Mouse (Mus musculus) Muller cell, postnatal 12 days (primary cell): ENCODE data around the gene Sema4b.

Experiments
- DNase-seq: peaks from one replicate; pipeline ENCODE4 v3.0.0-alpha.2; 2015; ENCODE audit errors: inconsistent ontology term

Sema4b gene

GRCm38 (mm10) chr7:80177438-80177837, 9.2 kb upstream of the Sema4b start:
- DNase-seq, result no peak

GRCm38 (mm10) chr7:80178037-80178729, 8.5 kb upstream of the Sema4b start:
- DNase-seq, result no peak

GRCm38 (mm10) chr7:80179327-80179726, 7.3 kb upstream of the Sema4b start:
- no peak for DNase-seq

DNA sequence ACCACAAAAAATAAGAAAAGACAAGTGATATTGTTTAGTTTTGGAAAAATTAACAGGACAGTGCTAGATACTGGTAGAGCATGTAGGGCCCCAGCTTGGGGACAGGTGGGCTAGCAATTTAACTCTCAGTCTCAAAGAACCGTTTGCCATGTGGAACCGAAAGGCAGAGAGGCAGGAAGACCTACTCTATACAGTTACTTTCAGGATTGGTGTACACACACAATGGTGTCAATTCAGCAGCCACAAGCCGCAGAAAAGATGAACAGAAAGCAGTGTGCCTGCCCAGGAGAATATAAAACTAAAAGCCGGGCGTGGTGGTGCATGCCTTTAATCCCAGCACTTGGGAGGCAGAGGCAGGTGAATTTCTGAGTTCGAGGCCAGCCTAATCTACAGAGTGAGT, 6.9 kb upstream of the Sema4b start:
- DNase-seq, result no peak

DNA sequence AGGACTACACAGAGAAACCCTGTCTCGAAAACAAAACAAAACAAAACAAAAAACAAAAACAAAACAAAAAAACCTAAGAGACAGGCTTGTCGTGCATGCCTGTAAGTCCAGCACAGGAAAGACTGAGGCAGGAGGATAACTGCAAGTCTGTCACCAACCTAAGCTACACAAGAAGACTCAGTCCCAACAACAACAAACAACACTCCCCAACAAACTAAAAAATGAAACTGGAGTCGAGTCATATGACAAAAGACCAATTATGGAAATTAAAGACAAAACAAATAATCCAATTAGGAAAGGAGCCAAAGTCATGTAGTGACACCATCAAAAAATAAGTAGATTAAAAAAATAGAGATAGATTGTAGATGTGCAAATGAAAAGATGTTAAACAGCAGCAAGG, 6.4 kb upstream of the Sema4b start:
- DNase-seq, result no peak

GRCm38 (mm10) chr7:80181078-80181477, 5.6 kb upstream of the Sema4b start:
- DNase-seq, result no peak

GRCm38 (mm10) chr7:80182139-80182538, 4.5 kb upstream of the Sema4b start:
- DNase-seq, result no peak

GRCm38 (mm10) chr7:80183466-80183865, 3.2 kb upstream of the Sema4b start:
- no peak for DNase-seq

- no peak for DNase-seq
Measured at GRCm38 (mm10) chr7:80183969-80184368, 2.7 kb upstream of the Sema4b start.

GRCm38 (mm10) chr7:80184551-80184950, 2.1 kb upstream of the Sema4b start:
- no peak for DNase-seq

GRCm38 (mm10) chr7:80184968-80185367, 1.7 kb upstream of the Sema4b start:
- DNase-seq, result no peak

- peak; percentile 59 for DNase-seq
Measured at GRCm38 (mm10) chr7:80186021-80186420, 620 bp upstream of the Sema4b start.

- DNase-seq, result no peak
Measured at GRCm38 (mm10) chr7:80187501-80187900, 860 bp downstream of the Sema4b start.

DNA sequence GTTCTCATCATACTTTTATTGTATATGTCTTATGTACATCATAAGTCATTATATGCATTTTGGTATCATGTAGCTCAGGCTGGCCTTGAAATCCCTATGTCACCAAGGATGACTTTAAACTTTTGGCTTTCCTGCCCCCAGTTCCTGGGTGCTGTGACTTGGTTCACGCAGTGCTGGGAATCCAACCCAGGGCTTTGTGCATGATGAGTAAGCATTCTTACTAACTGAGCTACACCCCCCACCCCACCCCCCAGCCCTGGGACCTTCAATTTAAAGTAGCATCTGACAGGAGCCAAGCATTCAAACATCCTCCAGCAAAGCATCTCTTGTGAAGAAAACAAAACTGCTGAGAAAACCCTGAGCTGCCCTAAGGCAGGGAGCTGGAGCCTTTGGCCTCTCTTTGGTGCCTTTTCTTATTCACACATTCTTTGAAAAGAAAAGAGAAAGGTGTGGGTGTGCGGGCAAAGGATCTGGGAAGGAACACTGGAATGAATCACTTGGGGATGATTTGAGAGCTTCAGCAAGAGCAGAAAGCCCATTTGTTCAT, 2.0 kb downstream of the Sema4b start:
- DNase-seq, result peak; percentile 45

DNA sequence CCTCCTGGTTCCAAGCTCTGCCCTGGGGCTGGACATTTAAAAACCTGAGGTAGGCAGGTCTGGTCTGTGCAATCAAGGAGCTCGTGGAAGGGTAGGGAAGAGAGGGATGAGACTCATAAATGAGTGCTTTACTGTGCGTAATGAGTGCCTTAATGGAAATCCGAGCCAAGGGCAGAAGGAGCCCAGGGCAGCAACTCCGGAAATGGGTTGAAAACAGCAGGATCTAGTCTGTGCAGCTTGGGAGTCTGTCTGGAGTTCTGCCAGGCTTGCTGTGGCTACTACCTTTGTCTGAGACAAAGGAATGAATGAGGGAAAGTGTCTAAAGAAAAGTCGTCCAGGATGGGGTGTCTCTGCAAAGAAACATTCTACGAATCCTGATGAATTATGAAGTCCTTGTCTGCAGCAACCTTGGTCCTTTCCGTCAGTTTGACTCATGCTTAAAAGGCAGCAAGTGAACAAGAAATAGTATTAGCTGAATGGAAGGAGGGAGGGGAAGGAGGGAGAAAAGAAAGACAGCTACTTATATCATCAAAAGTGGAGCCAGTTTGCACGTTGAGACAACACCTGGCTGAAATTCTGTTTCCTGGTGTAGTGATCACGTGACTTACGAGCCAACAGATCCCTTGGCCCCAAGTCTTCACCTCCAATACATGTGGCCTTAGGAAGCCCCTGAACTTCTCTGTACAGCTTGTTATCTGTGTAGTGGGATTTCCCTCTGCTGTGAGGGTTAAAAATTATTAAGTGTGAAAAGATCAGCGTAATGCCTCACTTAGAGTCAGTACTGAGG, 2.7 kb downstream of the Sema4b start:
- peak; percentile 48 for DNase-seq

DNA sequence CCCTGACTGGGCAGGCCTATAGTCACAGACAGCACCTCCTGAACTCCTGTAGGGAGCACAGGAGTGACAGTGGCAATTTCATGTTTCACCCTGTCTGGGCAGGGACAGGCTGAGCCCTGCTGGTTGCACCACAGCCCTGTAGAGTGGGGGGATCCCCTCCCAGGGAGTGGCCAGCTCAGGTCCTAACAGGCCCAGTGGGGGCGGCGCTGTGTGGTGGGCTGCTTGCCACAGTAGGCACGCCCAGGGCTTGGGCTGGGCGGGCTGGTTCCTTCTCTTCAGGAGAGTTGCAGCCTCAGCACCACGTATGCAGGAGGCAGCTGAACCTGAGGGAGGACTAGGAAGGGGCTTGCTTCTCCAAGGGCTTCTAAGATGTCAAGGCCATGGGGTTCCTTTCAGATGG, 4.8 kb downstream of the Sema4b start:
- DNase-seq, result no peak

DNA sequence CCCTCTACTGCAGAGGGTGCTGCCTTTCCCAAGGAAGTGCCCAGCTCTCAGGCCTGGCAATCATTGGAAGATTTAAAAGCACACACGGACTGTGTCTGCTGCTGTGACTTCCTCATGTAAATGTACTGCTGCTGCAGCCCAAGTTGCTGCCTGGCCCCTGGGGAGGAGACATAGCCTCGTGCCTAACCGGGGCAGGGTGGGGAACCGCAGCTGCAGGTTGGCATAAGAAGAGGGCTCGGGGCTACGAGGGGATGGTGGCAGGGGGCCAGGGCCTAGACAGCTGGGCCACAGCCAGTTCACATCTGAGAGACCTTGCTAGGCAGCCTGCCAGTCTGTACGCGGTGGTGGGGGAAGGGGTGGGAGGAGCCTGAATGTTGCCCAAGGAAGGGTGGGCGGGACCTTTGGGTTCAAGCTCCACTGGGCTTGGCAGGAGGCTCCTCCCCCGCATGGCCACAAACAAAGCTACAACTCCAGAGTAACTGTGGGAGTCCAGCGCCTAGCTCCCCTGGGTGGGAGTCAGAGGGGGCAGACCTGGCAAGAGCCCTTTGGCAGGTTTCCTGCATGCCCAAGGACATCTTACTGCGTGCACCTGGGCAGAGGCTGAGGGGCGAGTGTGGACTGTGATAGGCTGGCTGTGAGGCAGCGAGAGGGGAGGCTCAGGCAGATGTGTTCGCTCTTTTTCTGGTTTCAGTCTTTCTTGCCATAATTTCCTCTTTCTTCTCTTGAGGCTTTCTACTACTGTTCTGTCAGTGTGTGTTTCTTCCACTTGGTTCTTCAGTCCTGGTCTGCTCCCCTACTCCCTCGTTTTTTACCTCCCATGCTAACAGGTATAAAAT, 5.8 kb downstream of the Sema4b start:
- DNase-seq, result peak; percentile 86

DNA sequence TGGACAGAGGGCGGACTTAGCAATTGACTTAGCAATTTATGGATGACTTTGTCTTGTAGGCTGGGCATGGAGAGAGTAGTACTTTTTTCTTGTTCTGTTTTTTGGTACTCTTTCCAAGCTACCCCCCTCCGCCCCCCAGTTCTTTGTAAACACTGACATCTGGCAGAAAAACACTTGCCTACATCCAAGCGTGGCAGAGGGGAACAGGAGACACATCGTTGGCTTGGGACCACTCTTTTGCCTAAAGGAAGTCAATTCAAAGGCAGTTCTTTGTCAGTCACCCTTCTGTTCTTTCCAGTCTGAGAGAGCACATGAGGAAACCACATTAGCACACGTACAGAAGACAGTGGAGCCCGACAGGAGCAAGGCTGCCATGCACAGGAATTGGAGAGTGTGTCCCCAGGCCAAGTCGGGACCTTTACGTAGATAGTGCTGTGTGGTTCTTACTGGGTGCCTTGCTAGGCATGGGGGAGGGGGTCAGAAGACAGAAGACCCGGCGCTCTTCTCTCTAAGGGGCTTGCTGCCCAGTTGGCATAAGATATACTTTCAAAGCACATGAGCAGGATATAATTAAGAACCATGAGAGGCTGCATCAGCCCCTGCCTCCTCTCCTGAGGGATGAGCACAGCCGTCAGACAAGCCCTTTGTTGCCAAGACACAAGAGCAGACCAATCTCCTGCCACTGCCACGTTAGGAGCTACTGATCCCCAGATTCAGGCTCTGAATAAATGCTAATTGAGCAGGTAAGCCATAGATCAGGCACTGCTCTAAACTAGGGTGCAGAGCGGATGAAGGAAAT, 7.5 kb downstream of the Sema4b start:
- no peak for DNase-seq

GRCm38 (mm10) chr7:80195146-80195545, 8.5 kb downstream of the Sema4b start:
- DNase-seq, result no peak

GRCm38 (mm10) chr7:80195576-80196263, 9.1 kb downstream of the Sema4b start:
- DNase-seq, result no peak

DNA sequence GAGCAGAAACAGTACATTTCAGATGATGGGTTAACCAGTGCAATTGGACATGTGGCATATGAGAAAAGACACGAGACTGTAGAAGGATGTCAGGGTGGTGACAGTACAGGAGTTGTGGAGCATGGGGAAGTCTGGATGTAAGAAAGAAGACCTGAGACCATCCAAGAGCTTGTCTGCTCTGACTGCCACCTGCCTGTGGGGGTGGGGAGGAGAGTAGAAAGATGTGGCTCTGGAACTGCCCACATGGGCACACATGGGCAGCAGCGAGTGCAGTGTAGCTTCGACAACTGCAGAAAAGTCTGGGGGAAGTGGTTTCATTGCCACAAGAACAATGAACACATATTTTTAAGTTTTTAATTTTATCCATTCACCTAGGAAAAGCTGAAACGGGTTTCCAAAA, 10.7 kb downstream of the Sema4b start:
- no peak for DNase-seq
